Mouse (Mus musculus) MEL (cell line): ENCODE measurements at regions not wholly inside any gene's neighbourhood (a gene's known extent, or its start where the extent isn't known, plus 50 kb on each side); places are given as distances from the start of the nearest gene placed in this dataset.

Experiments
- DNase-seq: peaks from one replicate; pipeline ENCODE4 v3.0.0; 2011; ENCODE audit warnings: low read depth, low spot score
- H3K27ac ChIP-seq: 2 replicates; pipeline ENCODE4 v1.5.1; 2012; ENCODE audit warnings: low read depth, mild to moderate bottlenecking, control low read depth, low read length, moderate library complexity; ENCODE audit not compliant: control insufficient read depth
- H3K27me3 ChIP-seq, 2 experiments: fragments of 150-350 bp in 1 of 2; sonication (generic) in 1 of 2; 2 replicates each; pipeline ENCODE4 v1.6.1; 2012; ENCODE audit warnings: low read length in 2 of 2, mild to moderate bottlenecking in 2 of 2, improper control_type of control experiment in 1 of 2, moderate library complexity in 1 of 2; ENCODE audit not compliant: insufficient read depth in 2 of 2, control insufficient read depth in 1 of 2
- H3K36me3 ChIP-seq, 2 experiments: 2 replicates each; pipeline ENCODE4 v1.6.1; 2012 to 2014; ENCODE audit warnings: low read length in 2 of 2, improper control_type of control experiment in 1 of 2, inconsistent platforms in 1 of 2, mild to moderate bottlenecking in 1 of 2; ENCODE audit not compliant: insufficient read depth in 2 of 2, control insufficient read depth in 1 of 2
- H3K4me1 ChIP-seq, 2 experiments: fragments of 150-350 bp in 1 of 2; sonication (generic) in 1 of 2; 2 replicates each; pipeline ENCODE4 v1.6.1; 2012; ENCODE audit warnings: low read length in 2 of 2, improper control_type of control experiment in 1 of 2, mild to moderate bottlenecking in 1 of 2; ENCODE audit not compliant: insufficient read depth in 2 of 2, control insufficient read depth in 1 of 2
- H3K4me3 ChIP-seq, 2 experiments: fragments of 150-350 bp in 1 of 2; sonication (generic) in 1 of 2; 2 replicates each; pipeline ENCODE4 v1.5.1; 2012; ENCODE audit warnings: low read depth in 2 of 2, low read length in 2 of 2, mild to moderate bottlenecking in 2 of 2, moderate library complexity in 2 of 2, control low read depth in 1 of 2, improper control_type of control experiment in 1 of 2; ENCODE audit not compliant: control insufficient read depth in 1 of 2, insufficient read depth in 1 of 2
- H3K79me2 ChIP-seq: 2 replicates; pipeline ENCODE4 v1.6.1; 2012; ENCODE audit warnings: mild to moderate bottlenecking, low read length, moderate library complexity; ENCODE audit not compliant: control insufficient read depth, poor library complexity, insufficient read depth
- H3K9ac ChIP-seq: 2 replicates; pipeline ENCODE4 v1.6.1; 2012; ENCODE audit warnings: low read depth, mild to moderate bottlenecking, control low read depth, low read length, moderate library complexity; ENCODE audit not compliant: control insufficient read depth, poor library complexity, severe bottlenecking
- H3K9me3 ChIP-seq: fragments of 150-350 bp; sonication (generic); replicated peaks from 2 replicates; pipeline ENCODE4 v1.6.1; 2012; ENCODE audit warnings: mild to moderate bottlenecking, low read length, improper control_type of control experiment, moderate library complexity; ENCODE audit not compliant: insufficient read depth
- E2F4 ChIP-seq: IDR thresholded peaks from 2 replicates; pipeline ENCODE4 v1.6.1; 2011; ENCODE audit warnings: low read depth, low read length, improper control_type of control experiment, borderline replicate concordance
- GABPA ChIP-seq: IDR thresholded peaks from 2 replicates; pipeline ENCODE4 v1.6.1; 2012; ENCODE audit warnings: low read depth, mild to moderate bottlenecking, inconsistent platforms, low read length, improper control_type of control experiment, moderate library complexity
- KAT2A ChIP-seq: conservative IDR thresholded peaks from 2 replicates; pipeline ENCODE4 v1.6.1; 2012; ENCODE audit warnings: low read depth, low read length, improper control_type of control experiment, inconsistent platforms

DNA sequence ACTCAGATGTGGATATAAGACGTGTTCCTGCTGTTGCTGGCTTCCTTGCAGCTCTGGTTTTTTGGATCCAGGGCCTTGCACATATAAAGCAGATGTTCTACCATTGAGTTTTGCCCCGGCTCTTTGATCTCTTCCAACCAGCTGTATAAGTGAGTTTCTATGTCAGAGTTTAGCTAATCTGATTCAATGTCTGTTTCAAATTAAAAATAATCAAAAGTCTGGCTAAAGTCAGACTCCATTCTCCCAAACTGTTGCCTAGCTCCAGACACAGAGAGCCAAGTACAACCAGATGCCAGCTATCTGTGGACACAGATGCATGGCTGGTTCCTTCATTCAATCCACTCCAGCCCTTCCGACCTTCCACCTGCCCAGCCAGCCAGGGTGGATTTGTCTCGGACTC, 51.0 kb upstream of the Car12 start:
- H3K79me2 ChIP-seq = no peaks in the 10 kb centered on the region
- no peaks in the 10 kb centered on the region for H3K36me3 ChIP-seq
- H3K9me3 ChIP-seq = no peaks in the 10 kb centered on the region
- no peaks in the 10 kb centered on the region for H3K4me1 ChIP-seq
- no peak overlapping the region for H3K4me3 ChIP-seq
- no peak overlapping the region for H3K27ac ChIP-seq
- no peak for TF ChIP-seq GABPA
- no peak for TF ChIP-seq E2F4
- TF ChIP-seq KAT2A = no peak
- H3K9ac ChIP-seq = no peak overlapping the region
- no peaks in the 10 kb centered on the region; a peak in 2 of 4 replicates for H3K27me3 ChIP-seq
- no peak for DNase-seq
